Mouse (Mus musculus) myocyte (in vitro differentiated cells): ENCODE data around the gene Fam196b. TPM values are rescaled to one million over a fixed set of nuclear protein-coding genes. Genes with fewer than 3 reads are reported as not detected.

Source experiments
- H3K27me3 ChIP-seq: one replicate; pipeline ENCODE4 v1.6.1; 2011; ENCODE audit not compliant: control insufficient read depth, insufficient read depth, insufficient read length
- H3K36me3 ChIP-seq: one replicate; pipeline ENCODE4 v1.6.1; 2011; ENCODE audit not compliant: control insufficient read depth, insufficient read depth
- H3K4me2 ChIP-seq: one replicate; pipeline ENCODE4 v1.6.1; 2011; ENCODE audit warnings: low read depth, control low read depth
- H3K4me3 ChIP-seq: one replicate; pipeline ENCODE4 v1.5.1; 2011; ENCODE audit warnings: mild to moderate bottlenecking, control low read depth, moderate library complexity
- H3K79me2 ChIP-seq: one replicate; pipeline ENCODE4 v1.6.1; 2011; ENCODE audit not compliant: control insufficient read depth, insufficient read depth
- H3ac ChIP-seq: one replicate; pipeline ENCODE4 v1.6.1; 2011; ENCODE audit not compliant: control insufficient read depth, insufficient read length
- CEBPB ChIP-seq: IDR thresholded peaks from 2 replicates; pipeline ENCODE4 v1.6.1; 2011; ENCODE audit warnings: mild to moderate bottlenecking, moderate library complexity; ENCODE audit not compliant: poor library complexity, insufficient read depth, severe bottlenecking
- E2F4 ChIP-seq: IDR thresholded peaks from one replicate; pipeline ENCODE4 v1.6.1; 2011; ENCODE audit warnings: mild to moderate bottlenecking, control low read depth, moderate library complexity; ENCODE audit not compliant: insufficient read depth
- MAX ChIP-seq: IDR thresholded peaks from one replicate; pipeline ENCODE4 v1.6.1; 2011; ENCODE audit warnings: low read depth, mild to moderate bottlenecking, control low read depth
- MYOD1 ChIP-seq, 3 experiments: IDR thresholded peaks; one replicate each; pipeline ENCODE4 v1.6.1; 2011; ENCODE audit warnings: control low read depth in 2 of 3, low read depth in 2 of 3, mild to moderate bottlenecking in 2 of 3, moderate library complexity in 1 of 3; ENCODE audit not compliant: insufficient read length in 2 of 3, control insufficient read depth in 1 of 3
- MYOG ChIP-seq, 3 experiments: IDR thresholded peaks; one replicate each; pipeline ENCODE4 v1.6.1; 2011; ENCODE audit warnings: control low read depth in 2 of 3, low read depth in 2 of 3, mild to moderate bottlenecking in 2 of 3; ENCODE audit not compliant: insufficient read length in 2 of 3, control insufficient read depth in 1 of 3, insufficient read depth in 1 of 3
- POLR2A ChIP-seq: IDR thresholded peaks from one replicate; pipeline ENCODE4 v1.6.1; 2011; ENCODE audit warnings: low read depth, mild to moderate bottlenecking, control low read depth, moderate library complexity; ENCODE audit not compliant: insufficient read length
- POLR2AphosphoS2 ChIP-seq: IDR thresholded peaks from one replicate; pipeline ENCODE4 v1.6.1; 2011; ENCODE audit warnings: low read depth, control low read depth; ENCODE audit not compliant: insufficient read length
- REST ChIP-seq: IDR thresholded peaks from one replicate; pipeline ENCODE4 v1.6.1; 2011; ENCODE audit warnings: mild to moderate bottlenecking, control low read depth, moderate library complexity; ENCODE audit not compliant: insufficient read depth, insufficient read length
- SRF ChIP-seq: IDR thresholded peaks from one replicate; pipeline ENCODE4 v1.6.1; 2011; ENCODE audit warnings: low read depth; ENCODE audit not compliant: control insufficient read depth, insufficient read length
- TCF12 ChIP-seq: IDR thresholded peaks from one replicate; pipeline ENCODE4 v1.6.1; 2011; ENCODE audit warnings: mild to moderate bottlenecking, control low read depth; ENCODE audit not compliant: poor library complexity, insufficient read depth, severe bottlenecking
- TCF3 ChIP-seq: IDR thresholded peaks from one replicate; pipeline ENCODE4 v1.6.1; 2011; ENCODE audit warnings: low read depth, control low read depth; ENCODE audit not compliant: insufficient read length
- USF1 ChIP-seq: IDR thresholded peaks from one replicate; pipeline ENCODE4 v1.6.1; 2011; ENCODE audit warnings: low read depth, mild to moderate bottlenecking, control low read depth, moderate library complexity
- polyA plus RNA-seq: library from polyadenylated mRNA; unstranded; fragments of >200 nt; fragmentation: generic; extraction: Trizol; gene quantifications from one replicate; pipeline ENCODE4 v1.2.1, GENCODE M21; 2012; ENCODE audit warnings: missing spikeins

Gene Fam196b
- polyA plus RNA-seq, 1 experiment = not detected

GRCm38 (mm10) chr11:34438429-34438828, 123.8 kb downstream of the Fam196b start:
- no peak overlapping the region for H3K4me3 ChIP-seq
- H3K36me3 ChIP-seq = no peaks in the 10 kb centered on the region
- H3ac ChIP-seq = no peak overlapping the region
- no peak overlapping the region for H3K4me2 ChIP-seq
- no peaks in the 10 kb centered on the region for H3K27me3 ChIP-seq
- TF ChIP-seq MYOG (IDR thresholded peaks at IDR 0.05; ENCODE audit: control insufficient read depth in 1 of 3, insufficient read depth in 1 of 3, insufficient read length in 2 of 3, low read depth in 2 of 3) = no peak
- no peak for TF ChIP-seq TCF12
- TF ChIP-seq MYOD1 (IDR thresholded peaks at IDR 0.05; ENCODE audit: control insufficient read depth in 1 of 3, insufficient read length in 2 of 3, low read depth in 2 of 3) = no peak
- no peak for TF ChIP-seq SRF
- no peak for TF ChIP-seq POLR2AphosphoS2
- no peak for TF ChIP-seq REST
- TF ChIP-seq USF1 = no peak
- no peak for TF ChIP-seq TCF3
- TF ChIP-seq CEBPB = no peak
- no peak for TF ChIP-seq E2F4
- no peak for TF ChIP-seq POLR2A
- no peak for TF ChIP-seq MAX
- no peaks in the 10 kb centered on the region for H3K79me2 ChIP-seq

- Histone ChIP-seq H3ac (no peak overlapping the region), H3K4me3 (no peak overlapping the region), H3K79me2 (no peaks in the 10 kb centered on the region), H3K27me3 (no peaks in the 10 kb centered on the region), H3K36me3 (no peaks in the 10 kb centered on the region), H3K4me2 (no peak overlapping the region)
- TF ChIP-seq POLR2A (no peak), POLR2AphosphoS2 (no peak), SRF (no peak), TCF3 (no peak), TCF12 (no peak), CEBPB (no peak), REST (no peak), MYOD1 (IDR thresholded peaks at IDR 0.05; ENCODE audit: control insufficient read depth in 1 of 3, insufficient read length in 2 of 3, low read depth in 2 of 3) (no peak)
Measured at GRCm38 (mm10) chr11:34447891-34448290, 133.3 kb downstream of the Fam196b start.

GRCm38 (mm10) chr11:34449944-34450343, 135.3 kb downstream of the Fam196b start:
- H3K27me3 ChIP-seq = no peaks in the 10 kb centered on the region
- H3K4me2 ChIP-seq = no peak overlapping the region
- no peak overlapping the region for H3ac ChIP-seq
- H3K4me3 ChIP-seq = no peak overlapping the region
- no peaks in the 10 kb centered on the region for H3K79me2 ChIP-seq
- H3K36me3 ChIP-seq = no peaks in the 10 kb centered on the region
- TF ChIP-seq POLR2AphosphoS2 (no peak), MYOG (IDR thresholded peaks at IDR 0.05; ENCODE audit: control insufficient read depth in 1 of 3, insufficient read depth in 1 of 3, insufficient read length in 2 of 3, low read depth in 2 of 3) (no peak), CEBPB (no peak), REST (no peak), MAX (no peak)

GRCm38 (mm10) chr11:34467056-34467455, 152.4 kb downstream of the Fam196b start:
- Histone ChIP-seq H3K36me3 (no peaks in the 10 kb centered on the region), H3K27me3 (no peaks in the 10 kb centered on the region), H3ac (no peak overlapping the region), H3K4me2 (no peak overlapping the region), H3K4me3 (no peak overlapping the region), H3K79me2 (no peaks in the 10 kb centered on the region)
- no peak for TF ChIP-seq SRF
- TF ChIP-seq REST = no peak
- TF ChIP-seq TCF3 = no peak
- no peak for TF ChIP-seq POLR2AphosphoS2
- no peak for TF ChIP-seq POLR2A
- TF ChIP-seq E2F4 = no peak
- TF ChIP-seq TCF12 = no peak
- TF ChIP-seq MYOD1 (IDR thresholded peaks at IDR 0.05; ENCODE audit: control insufficient read depth in 1 of 3, insufficient read length in 2 of 3, low read depth in 2 of 3) = no peak
- TF ChIP-seq CEBPB = no peak
- TF ChIP-seq MAX = no peak
- no peak for TF ChIP-seq MYOG (IDR thresholded peaks at IDR 0.05; ENCODE audit: control insufficient read depth in 1 of 3, insufficient read depth in 1 of 3, insufficient read length in 2 of 3, low read depth in 2 of 3)
- TF ChIP-seq USF1 = no peak

GRCm38 (mm10) chr11:34468571-34468970, 153.9 kb downstream of the Fam196b start:
- H3K4me3 ChIP-seq = no peak overlapping the region
- H3K79me2 ChIP-seq = no peaks in the 10 kb centered on the region
- H3ac ChIP-seq = no peak overlapping the region
- H3K4me2 ChIP-seq = no peak overlapping the region
- no peak for TF ChIP-seq TCF3
- TF ChIP-seq REST = no peak
- H3K36me3 ChIP-seq = no peaks in the 10 kb centered on the region
- H3K27me3 ChIP-seq = no peaks in the 10 kb centered on the region
